Mouse (Mus musculus): ENCODE measurements at regions not wholly inside any gene's neighbourhood (a gene's known extent, or its start where the extent isn't known, plus 50 kb on each side); places are given as distances from the start of the nearest gene placed in this dataset.

DNA sequence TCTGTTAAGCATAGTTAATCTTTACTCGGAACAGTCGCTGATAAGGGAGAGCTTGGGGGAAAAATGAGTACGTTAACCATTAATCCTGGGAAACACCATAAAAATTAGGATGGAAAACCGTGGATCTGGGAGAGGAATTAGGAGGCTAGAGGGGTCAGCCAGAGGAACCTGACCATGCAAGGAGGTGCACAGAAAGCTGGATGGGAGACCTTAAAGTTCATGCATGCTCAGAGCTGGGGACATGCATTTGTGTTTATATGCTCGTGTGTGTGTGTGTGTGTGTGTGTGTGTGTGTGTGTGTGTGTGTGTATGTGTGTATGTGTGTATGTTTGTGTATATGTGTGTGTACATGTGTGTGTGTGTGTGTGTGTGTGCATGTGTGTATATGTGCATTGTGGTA, 143.2 kb upstream of the Irf2bp2 start:
- no peak for DNase-seq

DNA sequence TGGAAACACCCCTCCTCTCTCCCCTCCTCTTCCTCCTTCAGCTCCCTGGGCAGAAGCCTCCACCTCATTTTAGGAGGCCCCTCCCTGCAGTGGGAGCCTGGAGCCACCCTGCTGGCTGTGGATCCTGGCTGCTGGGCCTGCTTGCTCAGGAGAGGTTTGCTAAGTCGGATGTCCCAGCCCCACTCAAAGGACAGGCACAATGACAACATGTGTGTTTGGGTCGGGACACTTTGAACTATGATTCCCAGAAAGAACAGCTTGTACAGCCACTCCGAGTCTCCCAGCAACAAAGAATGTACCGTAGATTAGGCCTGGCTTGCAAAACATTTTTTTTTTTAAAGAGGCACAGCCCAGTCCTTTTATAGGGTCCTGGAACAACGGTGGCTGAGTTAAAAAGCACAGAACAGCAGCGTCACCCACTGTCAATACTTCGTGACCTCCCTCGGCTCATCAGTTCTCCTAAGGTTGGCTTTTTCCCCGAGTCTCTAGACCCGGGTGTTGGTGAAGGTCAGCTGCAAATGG, 142.7 kb upstream of the Irf2bp2 start:
- no peak for DNase-seq

DNA sequence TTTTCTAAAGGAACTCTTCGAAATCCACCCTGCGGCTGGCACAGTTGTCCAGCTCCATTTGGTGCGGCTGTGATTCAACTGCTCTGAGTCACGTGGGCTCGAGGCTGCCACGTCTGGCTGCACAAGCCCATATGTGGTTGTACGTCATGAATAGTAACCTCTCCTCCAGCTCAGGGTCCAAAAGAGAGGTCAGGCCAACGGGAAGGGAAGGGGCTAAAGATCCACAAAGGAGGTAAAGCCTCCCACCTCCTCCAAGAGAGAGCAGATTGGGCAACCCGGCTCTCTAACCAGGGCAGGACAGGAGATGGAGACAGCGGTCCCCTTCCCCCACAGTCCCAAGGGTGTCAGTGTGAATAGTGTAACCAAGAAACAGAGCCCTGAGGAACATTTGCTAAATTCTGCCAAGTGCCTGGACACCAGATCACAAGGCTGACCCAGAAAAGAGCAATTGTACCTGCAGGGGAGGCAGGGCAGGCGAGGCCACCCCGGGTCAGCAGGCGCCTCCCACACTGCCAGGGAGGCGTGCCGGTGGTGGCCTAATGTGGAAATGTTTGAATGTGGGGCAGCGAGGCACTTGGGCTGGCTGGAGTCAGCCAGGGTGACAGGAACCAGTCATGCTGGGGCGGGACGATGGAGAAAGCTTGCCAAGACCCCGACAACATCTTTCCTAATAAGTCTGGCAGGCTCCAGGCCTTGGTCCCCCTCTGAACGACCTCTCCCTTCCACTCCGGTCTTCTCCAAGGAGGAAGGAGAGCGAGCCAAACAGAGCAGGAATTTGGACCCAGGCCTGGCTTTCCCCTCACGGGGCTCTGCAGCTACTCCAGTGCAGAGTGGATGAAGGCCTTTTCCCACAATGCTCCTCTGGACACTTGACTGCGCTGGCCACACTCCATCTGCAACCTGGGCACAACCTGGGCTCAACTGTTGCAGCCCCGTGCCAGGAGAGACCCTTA, 142.0 kb upstream of the Irf2bp2 start:
- DNase-seq, result peak; percentile 85

DNA sequence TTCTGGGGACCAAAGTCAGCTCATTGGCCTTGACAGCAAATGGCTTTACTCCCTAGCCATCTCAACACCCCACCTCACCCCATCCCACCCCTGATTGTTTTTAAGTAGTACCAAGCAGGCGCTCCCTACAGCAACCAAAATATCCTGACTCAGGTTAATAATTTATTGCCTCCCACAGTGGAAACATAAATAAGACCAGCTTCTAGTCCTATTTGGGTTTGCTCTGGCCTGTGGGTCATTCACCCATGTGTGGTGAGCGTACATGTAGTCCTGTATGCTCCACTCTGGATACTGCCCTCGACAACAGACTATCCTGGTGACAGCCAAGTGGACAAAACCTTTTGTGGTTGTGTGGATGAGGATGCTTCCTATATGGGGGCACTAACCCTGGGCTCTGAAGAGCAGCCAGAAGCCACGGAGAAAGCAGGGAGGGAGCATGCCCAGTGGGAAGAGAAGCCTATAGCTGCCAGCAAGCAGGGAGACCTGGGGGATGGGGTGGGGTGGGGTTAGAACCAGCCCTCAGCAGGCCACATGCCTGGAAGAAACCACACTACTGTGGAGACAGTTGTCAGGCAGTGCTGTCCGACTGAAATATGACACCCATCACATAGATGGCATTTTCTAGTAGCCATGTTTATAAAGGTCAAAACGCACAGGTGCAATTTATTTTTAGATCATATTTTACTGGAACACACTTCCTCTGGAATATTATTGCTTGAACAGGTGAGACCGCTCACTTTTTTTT, 141.1 kb upstream of the Irf2bp2 start:
- DNase-seq, result peak; percentile 42

DNA sequence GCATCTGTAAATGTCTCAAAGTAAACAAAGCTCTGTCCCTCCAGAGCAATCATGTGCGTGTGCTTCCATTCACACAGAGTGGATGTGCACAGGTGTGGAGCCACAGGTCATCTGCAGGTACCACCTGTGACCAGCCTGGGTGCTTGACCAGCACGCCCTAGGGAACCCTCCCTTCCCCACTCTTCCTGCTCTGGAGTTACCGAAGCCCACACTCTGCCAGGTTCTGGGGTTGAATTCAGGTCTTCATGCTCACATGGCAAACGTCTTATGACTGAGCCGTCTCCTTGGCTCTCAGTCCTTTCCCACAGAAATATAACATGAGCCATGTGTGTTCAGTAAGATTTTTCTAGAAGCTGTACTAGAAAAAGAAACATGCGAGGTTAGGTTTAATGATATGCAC, 140.0 kb upstream of the Irf2bp2 start:
- DNase-seq, result no peak

DNA sequence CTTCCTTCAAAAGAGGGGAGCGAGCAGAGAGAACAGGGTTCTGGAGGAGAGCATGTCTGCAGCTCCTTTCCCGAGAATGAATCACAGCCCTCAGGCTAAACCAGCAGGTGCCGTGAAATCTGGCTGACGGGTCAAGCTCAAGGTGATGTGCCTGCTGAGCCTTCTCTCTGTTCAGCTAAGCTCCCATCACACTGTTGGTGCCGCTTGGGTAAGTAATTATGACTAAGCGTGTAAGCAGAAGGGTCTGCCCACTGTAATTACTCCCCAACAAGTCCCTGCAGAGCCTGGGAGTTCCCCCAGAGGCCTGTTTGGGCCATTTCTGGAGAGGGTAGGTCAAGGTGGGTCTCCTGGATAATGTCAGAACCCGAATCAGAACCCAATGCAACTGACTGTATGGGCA, 139.5 kb upstream of the Irf2bp2 start:
- no peak for DNase-seq

DNA sequence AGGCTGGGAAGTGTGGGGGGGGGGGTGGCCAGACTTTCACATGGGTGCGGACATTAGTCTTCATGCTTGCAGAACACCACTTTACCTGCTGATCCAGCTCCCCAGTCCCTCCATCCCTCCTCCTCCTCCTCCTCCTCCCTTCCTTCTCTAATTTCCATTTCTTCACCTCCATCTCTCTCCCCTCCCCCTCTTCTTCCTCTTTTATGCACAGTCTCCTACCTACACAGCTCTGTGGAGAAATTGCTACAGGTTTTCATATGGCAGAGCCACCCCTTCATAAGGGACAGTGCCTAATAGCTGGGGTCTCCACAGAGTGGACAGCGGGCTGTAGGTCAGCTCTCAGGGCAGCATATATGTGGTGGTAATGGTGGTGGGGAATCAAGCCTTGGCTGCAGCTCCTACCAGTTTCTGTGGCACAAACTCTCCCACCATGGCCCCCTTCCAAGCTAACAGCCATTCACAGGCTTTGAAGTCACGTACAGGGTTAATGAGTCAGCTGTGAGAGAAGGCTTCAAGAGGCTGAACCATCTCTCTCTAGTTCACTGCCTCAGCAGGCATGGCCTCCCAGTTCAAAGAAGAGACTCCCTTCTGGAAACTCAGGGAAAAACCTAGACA, 136.3 kb upstream of the Irf2bp2 start:
- DNase-seq, result no peak

DNA sequence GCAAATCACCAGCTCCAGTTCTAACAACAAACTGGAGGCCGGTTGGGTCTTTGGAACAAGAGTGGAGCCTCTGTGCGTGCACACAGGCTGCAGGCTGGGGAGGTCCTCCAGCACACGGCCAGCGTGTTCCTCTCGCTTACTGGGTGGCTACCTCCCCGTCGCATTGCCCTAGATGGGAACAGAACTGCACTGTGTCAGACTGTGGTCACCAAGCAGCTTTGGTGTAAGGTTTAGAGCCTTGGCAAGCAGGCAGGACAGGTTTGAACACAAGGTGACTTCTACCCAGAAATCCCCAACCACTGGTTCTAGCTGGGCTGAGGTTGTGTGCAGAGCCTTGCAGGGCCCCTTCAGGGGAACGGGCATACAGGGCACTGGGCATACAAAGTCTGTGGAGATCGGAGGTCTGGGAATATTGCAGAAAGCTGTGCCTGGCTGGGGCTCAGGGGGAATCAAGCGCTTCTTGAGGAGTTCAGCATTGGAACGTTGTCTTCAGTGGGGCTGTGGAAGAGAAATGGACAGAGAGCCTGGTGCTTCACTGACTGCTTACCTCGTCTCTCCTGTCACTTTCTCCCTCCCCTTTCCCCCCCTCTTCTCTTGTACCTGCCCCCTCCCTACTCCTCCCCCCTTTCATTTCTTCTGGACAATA, 135.3 kb upstream of the Irf2bp2 start:
- no peak for DNase-seq

DNA sequence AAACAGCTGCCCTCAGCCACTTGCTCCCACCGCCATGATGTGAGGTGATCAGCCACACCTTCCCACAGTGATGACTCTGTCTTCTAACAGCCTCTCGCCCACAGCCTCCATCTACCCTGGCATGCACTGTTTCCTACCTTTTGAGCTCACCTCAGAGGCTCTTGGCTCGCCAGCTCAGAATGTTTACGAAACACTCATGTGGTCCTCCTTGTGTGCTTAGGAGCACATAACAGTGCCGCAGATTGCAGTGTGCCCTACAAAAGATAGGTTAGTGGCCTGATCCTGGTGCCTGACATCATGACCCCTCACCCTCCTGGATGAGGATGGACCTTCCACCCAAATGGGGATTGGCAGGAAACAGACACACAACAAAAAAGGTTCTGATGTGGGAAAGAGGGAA, 134.3 kb upstream of the Irf2bp2 start:
- DNase-seq, result no peak

DNA sequence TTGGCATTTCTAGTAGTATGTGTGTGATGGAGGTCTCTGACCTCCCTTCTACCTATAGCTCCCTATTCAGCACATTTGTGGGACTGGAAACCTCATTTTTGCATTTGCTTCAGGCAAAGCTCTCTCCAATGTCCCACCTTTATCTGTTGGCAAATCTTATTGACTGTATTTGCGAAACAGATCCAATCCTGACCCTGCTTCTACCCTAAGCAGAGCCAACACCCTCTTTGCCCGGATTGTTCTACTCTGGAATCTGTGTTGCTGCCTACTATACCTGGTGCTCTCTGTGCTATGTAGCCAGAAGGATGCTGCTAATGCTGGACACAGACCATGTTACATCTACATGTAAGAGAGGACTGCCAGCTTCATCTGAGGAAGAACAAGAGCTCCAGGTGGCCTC, 133.3 kb upstream of the Irf2bp2 start:
- DNase-seq, result no peak

DNA sequence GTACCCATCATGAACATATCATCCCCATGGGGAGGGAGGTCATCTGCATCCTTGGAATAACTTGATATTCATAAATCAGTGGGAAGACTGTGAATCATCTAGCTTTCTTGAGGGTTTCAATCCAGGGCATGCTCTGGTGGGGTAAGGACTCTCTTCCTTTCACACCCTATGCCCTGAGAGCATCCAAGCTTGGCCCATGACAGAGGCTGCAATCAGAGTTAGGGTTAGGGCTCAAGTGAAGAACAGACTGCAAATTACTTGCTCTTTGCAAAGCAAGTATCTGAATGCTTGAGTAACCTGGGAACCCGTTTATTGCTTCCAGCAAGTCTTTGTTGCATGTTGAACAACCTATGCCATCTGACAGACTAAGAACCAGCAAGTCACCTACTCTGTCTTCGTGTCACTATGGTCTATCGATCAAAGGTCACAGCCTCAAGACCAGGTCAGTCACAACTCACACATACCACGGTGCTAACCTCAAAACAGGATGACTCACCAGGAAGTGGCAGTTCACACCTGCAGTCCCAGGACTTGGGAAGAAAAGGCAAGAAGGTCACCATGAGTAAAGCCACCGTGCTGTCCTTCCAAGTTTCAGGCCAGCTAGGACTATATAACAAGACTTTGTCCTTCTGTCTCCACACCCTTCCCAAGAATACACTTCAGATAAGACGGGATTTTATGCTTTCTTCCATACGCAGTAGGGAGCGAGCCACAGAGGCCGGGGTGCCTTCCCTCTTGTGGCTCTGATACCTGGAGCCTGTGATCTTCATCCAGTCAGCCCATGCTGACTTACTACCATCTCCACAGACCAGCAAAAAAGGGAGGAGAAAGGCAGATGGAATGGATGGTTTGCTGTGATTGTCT, 129.7 kb upstream of the Irf2bp2 start:
- no peak for DNase-seq

DNA sequence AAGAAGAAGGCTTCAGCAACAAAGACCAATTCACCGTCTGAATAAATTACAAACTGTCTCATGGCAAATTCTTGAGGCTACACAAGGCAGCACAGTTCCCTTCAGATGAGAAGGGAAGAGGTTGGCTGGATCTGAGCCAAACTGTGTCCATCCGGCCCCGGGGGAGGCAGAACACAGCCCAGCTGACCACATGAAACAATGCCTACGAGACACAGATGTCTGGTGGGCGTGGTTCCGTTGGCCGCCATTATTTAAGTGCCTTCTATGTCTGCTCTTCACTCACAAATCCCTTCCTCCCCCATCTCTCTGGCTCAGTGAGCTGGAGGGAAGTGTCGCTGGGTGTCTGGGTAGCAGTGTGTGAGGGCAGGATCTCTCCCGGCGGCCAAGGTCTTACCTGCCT, 127.8 kb upstream of the Irf2bp2 start:
- no peak for DNase-seq

DNA sequence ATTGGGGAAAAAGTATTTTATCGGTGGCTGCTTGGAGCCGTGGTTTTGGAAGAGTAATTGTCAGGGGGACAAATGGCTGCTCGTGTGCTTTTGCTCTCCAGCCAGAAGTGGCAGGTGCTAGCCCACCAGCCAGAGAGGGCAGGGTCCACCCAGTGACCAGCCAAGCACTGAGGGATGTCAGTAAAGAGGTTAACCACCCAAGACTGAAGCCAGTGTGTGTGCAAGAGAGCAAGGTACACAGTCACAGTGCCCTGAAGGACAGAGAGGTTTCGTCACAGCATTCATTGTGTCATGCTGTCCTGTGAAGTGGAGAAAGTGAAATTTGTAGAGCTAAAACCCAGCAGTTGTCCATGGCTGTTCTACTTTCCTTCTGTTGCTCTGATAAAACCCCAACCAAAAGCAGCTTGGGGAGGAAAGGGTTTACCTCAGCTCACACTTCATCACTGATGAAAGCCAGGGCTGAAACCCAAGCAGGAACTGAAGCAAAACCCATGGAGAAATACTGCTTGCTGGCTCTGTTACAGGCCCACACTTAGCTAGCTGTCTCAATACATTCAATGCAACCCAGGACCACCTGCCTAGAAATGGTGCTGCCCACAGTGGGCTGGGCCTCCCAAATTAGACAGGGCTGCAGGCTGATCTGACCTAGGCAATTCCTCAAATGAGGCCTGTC, 126.8 kb upstream of the Irf2bp2 start:
- no peak for DNase-seq

DNA sequence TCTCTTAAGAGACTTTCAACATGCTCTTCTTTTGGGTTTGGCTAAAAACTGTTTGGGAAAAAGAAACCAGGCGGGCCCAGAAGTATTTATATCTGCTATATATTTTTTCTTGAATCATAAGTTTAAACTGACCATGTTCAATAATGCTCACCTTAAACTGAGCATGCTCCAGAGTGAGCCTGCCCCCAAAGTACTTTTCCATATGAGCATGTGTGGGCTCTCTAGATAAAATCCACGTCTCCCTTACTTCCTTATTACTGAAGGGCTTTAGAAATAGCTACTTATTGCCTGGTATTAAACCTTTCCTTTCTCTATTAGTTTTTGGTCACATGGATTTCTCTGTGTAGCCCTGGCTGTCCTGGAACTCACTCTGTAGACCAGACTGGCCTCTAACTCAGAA, 126.0 kb upstream of the Irf2bp2 start:
- DNase-seq, result no peak

DNA sequence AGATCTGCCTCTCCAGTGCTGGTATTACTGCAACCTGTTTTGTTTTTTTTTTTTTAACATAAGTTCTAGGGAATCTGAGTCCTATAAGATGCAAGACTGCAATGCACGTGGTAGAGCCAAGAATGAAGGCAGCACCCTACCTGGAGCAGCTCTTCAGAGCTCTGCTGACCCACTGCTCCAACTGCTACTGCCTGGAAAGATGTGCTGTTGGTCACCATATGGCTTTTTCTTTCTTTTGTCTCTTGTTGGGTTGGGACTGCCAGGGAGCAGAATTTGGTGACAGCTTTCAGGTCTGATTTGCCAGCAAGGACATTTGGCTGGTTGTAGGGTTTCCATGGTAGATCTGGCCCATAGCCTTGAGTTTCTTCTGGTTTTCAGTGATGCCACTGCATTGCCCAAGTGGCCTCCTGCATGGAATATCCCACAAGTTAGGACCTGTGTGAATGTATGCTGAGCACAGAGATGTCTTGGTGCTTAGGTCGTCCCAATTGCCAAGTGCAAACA, 123.9 kb upstream of the Irf2bp2 start:
- peak; percentile 95 for DNase-seq

DNA sequence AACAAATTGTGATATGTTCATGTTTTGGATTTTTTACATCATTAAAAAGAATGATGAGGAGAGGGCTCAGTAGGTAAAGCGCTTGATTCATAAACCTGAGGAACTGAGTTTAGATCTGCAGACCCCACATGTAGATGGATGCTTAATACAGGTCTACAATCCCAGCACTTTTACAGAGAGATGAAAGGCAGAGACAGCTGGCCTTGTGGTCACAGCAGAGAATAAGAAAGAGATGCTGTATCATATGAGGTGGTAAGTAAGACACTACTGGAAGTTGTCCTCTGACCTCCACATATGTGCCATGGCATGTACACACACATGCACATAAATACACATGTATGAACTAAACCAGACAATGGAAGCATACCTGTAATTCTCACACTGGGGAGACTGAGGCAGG, 121.9 kb upstream of the Irf2bp2 start:
- no peak for DNase-seq

DNA sequence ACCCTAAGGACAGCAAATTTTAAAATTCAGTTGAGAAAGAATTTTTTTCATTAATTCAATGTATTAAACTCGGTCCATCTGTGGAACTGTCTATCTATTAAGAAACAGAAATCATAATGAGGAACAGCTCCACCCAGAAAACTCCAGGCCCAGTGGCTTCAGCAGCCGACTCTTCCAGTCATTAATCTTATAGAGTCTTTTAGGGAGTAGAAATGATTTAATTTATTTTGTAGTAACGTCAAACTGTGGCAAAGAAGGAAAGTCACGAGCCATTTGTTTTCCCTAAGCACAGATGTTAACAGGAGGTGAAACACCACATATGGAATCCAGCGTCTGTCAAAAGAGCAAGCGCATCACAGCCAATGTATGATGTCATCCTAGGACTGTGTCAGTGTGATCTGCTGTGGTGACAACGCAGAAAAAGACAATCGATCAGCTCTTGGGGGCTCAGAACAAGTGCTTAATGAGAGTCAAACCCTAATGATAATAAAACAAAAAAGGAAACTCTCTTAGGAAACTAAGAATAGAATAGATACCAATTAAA, 119.9 kb upstream of the Irf2bp2 start:
- no peak for DNase-seq

DNA sequence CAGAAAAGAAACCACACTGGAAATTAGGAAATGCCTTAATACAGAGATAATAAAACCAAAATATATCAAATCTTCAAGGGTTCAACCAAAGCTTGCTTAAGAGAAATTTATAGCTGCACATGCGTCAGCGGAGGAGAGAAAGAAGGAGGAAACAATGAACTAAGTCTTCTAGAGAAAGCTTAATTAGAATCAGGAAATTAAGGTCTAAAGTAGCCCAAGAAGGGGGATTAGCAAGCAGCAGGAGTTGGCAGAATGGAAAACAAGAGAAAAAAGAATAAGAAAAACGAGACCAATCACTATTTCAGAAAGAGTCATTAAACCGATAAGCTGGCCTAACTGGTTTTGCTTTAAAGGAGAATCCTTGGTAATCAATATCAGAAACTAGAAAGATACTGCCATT, 119.4 kb upstream of the Irf2bp2 start:
- DNase-seq, result no peak

DNA sequence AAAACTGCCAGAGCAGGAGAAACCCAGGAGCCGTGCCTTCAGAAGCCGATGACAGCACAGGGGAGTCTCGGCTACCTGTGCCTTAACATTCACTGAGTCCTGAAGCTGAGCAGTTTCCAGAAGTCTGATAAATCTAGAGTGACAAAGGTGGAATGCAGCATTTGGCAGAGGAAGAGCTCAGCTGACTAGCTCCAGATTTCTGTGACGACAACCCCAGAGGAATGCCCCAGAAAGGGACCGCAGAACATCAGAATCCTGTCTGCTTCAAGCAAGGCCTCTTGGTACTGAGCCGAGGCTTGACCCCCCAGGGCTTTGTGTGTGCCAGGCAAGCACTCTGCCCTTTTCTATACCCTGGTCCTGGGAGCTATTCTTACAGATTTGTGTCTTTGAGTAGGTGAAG, 119.0 kb upstream of the Irf2bp2 start:
- DNase-seq, result peak; percentile 58

DNA sequence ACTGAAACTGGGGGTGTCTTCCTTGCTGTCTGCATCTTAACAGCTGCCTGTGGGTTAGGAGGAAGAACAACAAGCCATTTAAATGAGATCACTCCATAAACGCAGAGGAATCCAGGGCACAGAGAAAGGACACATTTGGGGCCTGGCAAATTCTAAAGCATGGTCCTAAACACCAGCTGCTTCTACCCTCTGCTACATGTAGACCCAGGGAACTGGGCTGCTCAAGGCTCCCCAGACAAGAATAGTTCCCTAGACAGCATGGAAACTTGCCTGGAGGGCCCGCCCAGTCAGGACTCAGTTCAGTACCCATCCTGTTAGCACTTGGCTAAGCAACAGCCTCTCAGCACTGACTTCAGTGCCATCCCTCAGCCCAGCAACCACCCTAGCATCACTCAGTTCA, 115.2 kb upstream of the Irf2bp2 start:
- no peak for DNase-seq

Data from cerebellum, adult 9-10 months (tissue).